Comparison of ENCODE assay signal across 8 mouse cellular contexts in the genomic region with DNA sequence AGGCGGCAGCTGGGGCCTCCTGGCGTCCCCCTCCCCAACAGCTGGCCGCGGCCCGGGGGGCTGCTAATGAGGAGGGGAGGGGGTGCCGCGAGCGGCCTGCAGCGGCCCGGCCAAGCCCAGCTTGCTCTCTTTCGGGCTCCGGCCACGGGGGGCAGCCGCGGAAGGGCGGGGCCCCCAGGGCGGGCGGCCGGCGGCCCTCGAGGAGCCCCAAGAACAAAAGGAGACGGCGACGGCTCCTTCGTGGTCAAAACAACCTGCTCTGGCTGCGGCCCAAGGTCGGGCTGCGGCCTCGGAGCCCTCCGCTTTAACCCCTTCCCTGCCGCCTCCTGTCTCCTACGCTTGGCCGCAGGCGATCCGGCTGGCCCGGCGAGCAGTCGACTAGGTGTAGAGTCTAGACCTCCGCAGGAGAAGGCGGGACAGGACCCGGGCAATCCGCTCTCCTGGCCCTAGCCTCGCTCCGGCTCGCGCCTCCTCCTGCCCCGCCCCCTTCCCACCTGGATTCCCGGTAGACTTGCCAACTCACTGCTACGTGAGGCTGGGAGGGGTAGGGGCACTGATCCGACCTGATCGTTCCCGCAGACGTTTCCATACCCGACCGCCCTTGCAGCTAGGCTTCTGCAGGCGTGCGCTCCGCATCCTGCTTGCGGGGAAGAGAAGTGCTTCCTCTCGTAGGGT. TPM values are rescaled to one million over a fixed set of nuclear protein-coding genes. Genes with fewer than 3 reads are reported as not detected.
DNase-seq lines count a peak whose midpoint lies in the region; ATAC-seq lines count a peak whose summit lies in the region.

No protein-coding gene starts in this region.

- peaks cover 9% of the 10 kb centered on the region; the same call in 1 of the 2 replicates for H3K4me1 ChIP-seq in embryonic facial prominence, embryonic 11.5 days (ENCODE audit: control insufficient read depth, insufficient read depth, low read length)
- peaks cover 43% of the 10 kb centered on the region for H3K4me1 ChIP-seq in heart, embryonic 13.5 days
- peaks cover 41% of the 10 kb centered on the region for H3K4me1 ChIP-seq in kidney, embryonic 16.5 days (ENCODE audit: insufficient read depth, low read length)
- peaks cover 26% of the 10 kb centered on the region for H3K4me1 ChIP-seq in liver, embryonic 11.5 days (replicated peaks; ENCODE audit: control insufficient read depth, insufficient read depth, low read length)

- peaks cover 62% of the 10 kb centered on the region for H3K27me3 ChIP-seq in embryonic facial prominence, embryonic 11.5 days (ENCODE audit: control insufficient read depth, insufficient read depth, low read length)
- H3K27me3 ChIP-seq in heart, embryonic 13.5 days (replicated peaks): peaks cover 85% of the 10 kb centered on the region
- H3K27me3 ChIP-seq in kidney, embryonic 16.5 days (ENCODE audit: insufficient read depth, low read length): peaks cover 60% of the 10 kb centered on the region
- H3K27me3 ChIP-seq in liver, embryonic 11.5 days (replicated peaks; ENCODE audit: control insufficient read depth, insufficient read depth, low read length): peaks cover 62% of the 10 kb centered on the region

- peak; percentile 64 for DNase-seq in retina, embryonic 14.5 days (ENCODE audit: low spot score)
- DNase-seq in retina, postnatal 1 day: no peak
- peak; percentile 61 for DNase-seq in embryonic facial prominence, embryonic 11.5 days (ENCODE audit: low spot score)
- peak; percentile 59 for DNase-seq in liver, embryonic 11.5 days (ENCODE audit: low spot score)
- peak; percentile 76 for DNase-seq in neural tube, embryonic 10.5 days (ENCODE audit: extremely low spot score, low spot score)
- peak; percentile 31 for DNase-seq in thymus, postnatal 25 days

- H3K4me3 ChIP-seq in embryonic facial prominence, embryonic 11.5 days (ENCODE audit: low read depth, low read length): peak overlapping the region; percentile 58
- H3K4me3 ChIP-seq in heart, embryonic 13.5 days: peak overlapping the region; percentile 67
- peak overlapping the region; percentile 67 for H3K4me3 ChIP-seq in kidney, embryonic 16.5 days (ENCODE audit: low read length)
- H3K4me3 ChIP-seq in liver, embryonic 11.5 days (ENCODE audit: low read depth, low read length): peak overlapping the region; percentile 62

- no peaks in the 10 kb centered on the region for H3K9me3 ChIP-seq in embryonic facial prominence, embryonic 11.5 days (replicated peaks; ENCODE audit: control insufficient read depth, low read length)
- H3K9me3 ChIP-seq in heart, embryonic 13.5 days: no peaks in the 10 kb centered on the region
- no peaks in the 10 kb centered on the region for H3K9me3 ChIP-seq in kidney, embryonic 16.5 days (ENCODE audit: low read length)
- H3K9me3 ChIP-seq in liver, embryonic 11.5 days (ENCODE audit: control insufficient read depth, low read length): no peaks in the 10 kb centered on the region

- under 1% methylated on average over 52 of the region's 60 CpGs for WGBS in embryonic facial prominence, embryonic 11.5 days
- under 1% methylated on average over 52 of the region's 60 CpGs for WGBS in heart, embryonic 13.5 days
- under 1% methylated on average over 50 of the region's 60 CpGs for WGBS in kidney, embryonic 16.5 days
- WGBS in liver, embryonic 11.5 days: under 1% methylated on average over 52 of the region's 60 CpGs

- peak; percentile 77 for ATAC-seq in embryonic facial prominence, embryonic 11.5 days (replicated peaks; ENCODE audit: insufficient number of reproducible peaks, low FRiP score, low TSS enrichment, low read depth)
- no peak for ATAC-seq in heart, embryonic 13.5 days (ENCODE audit: extremely low read depth, insufficient number of reproducible peaks, low FRiP score, low TSS enrichment)
- ATAC-seq in kidney, embryonic 16.5 days (ENCODE audit: low FRiP score, low TSS enrichment): peak; percentile 85
- peak; percentile 22; the same call in 1 of the 2 replicates for ATAC-seq in liver, embryonic 11.5 days (replicated peaks; ENCODE audit: low FRiP score)

- peak overlapping the region; percentile 98 for H3K4me2 ChIP-seq in embryonic facial prominence, embryonic 11.5 days (ENCODE audit: low read depth, low read length)
- peak overlapping the region; percentile 96 for H3K4me2 ChIP-seq in heart, embryonic 13.5 days
- H3K4me2 ChIP-seq in kidney, embryonic 16.5 days (replicated peaks; ENCODE audit: low read depth, low read length): peak overlapping the region; percentile 99
- peak overlapping the region; percentile 85 for H3K4me2 ChIP-seq in liver, embryonic 11.5 days

- H3K36me3 ChIP-seq in embryonic facial prominence, embryonic 11.5 days (replicated peaks; ENCODE audit: control insufficient read depth, insufficient read depth, low read depth, low read length): no peaks in the 10 kb centered on the region
- no peaks in the 10 kb centered on the region for H3K36me3 ChIP-seq in heart, embryonic 13.5 days
- H3K36me3 ChIP-seq in kidney, embryonic 16.5 days (ENCODE audit: insufficient read depth, low read length): no peaks in the 10 kb centered on the region
- H3K36me3 ChIP-seq in liver, embryonic 11.5 days (ENCODE audit: control insufficient read depth, insufficient read depth, low read length): no peaks in the 10 kb centered on the region

- H3K27ac ChIP-seq in embryonic facial prominence, embryonic 11.5 days (replicated peaks; ENCODE audit: low read depth, low read length): peak overlapping the region; percentile 13; the same call in 1 of the 2 replicates
- 0 out of 2 replicates have a peak overlapping the region, but pooled peaks have one; percentile 10 for H3K27ac ChIP-seq in heart, embryonic 13.5 days (replicated peaks)
- peak overlapping the region; percentile 82 for H3K27ac ChIP-seq in kidney, embryonic 16.5 days (ENCODE audit: low read length)
- peak overlapping the region; percentile 33; the same call in 1 of the 2 replicates for H3K27ac ChIP-seq in liver, embryonic 11.5 days (ENCODE audit: low read depth, low read length)

- H3K9ac ChIP-seq in embryonic facial prominence, embryonic 11.5 days (replicated peaks; ENCODE audit: low read length): peak overlapping the region; percentile 72
- peak overlapping the region; percentile 85 for H3K9ac ChIP-seq in heart, embryonic 13.5 days
- H3K9ac ChIP-seq in kidney, embryonic 16.5 days (replicated peaks; ENCODE audit: low read length): peak overlapping the region; percentile 74
- peak overlapping the region; percentile 65 for H3K9ac ChIP-seq in liver, embryonic 11.5 days (ENCODE audit: low read depth, low read length)

RNA-seq across cellular contexts. Expression of gene Pdgfb, which starts 2.1 kb away (rescaled TPM):
- polyA plus RNA-seq in embryonic facial prominence, embryonic 11.5 days (2014; fragmentation: Nextera tagmentation; extraction: Ambion mirVana): 2.5 and 2.8 TPM in 2 replicates
- 2.2 and 2.6 TPM in 2 replicates for polyA plus RNA-seq in heart, embryonic 13.5 days (2015; fragmentation: Nextera tagmentation; extraction: Ambion mirVana)
- polyA plus RNA-seq in kidney, embryonic 16.5 days (2015; fragmentation: Nextera tagmentation; extraction: Ambion mirVana): 4.3 and 6.2 TPM in 2 replicates
- polyA plus RNA-seq in liver, embryonic 11.5 days (2014; fragmentation: Nextera tagmentation; extraction: Ambion mirVana): 2.4 and 2.7 TPM in 2 replicates

RNA-seq across cellular contexts. Expression of gene Cbx7, which starts 41.7 kb away (rescaled TPM):
- polyA plus RNA-seq in embryonic facial prominence, embryonic 11.5 days (2014; fragmentation: Nextera tagmentation; extraction: Ambion mirVana): 0.75 and 1.3 TPM in 2 replicates
- polyA plus RNA-seq in heart, embryonic 13.5 days (2015; fragmentation: Nextera tagmentation; extraction: Ambion mirVana): 1.5 TPM in 2 replicates
- polyA plus RNA-seq in kidney, embryonic 16.5 days (2015; fragmentation: Nextera tagmentation; extraction: Ambion mirVana): 3.3 and 3.9 TPM in 2 replicates
- 2.5 TPM in 2 replicates for polyA plus RNA-seq in liver, embryonic 11.5 days (2014; fragmentation: Nextera tagmentation; extraction: Ambion mirVana)

Comparison
In these comparisons a context has a peak if more than half of its experiments do, and no peak if none do; other contexts are left out.
1. H3K27ac ChIP-seq: peak in every context shown above with its lines; median percentile 82 in kidney, embryonic 16.5 days; 33 in liver, embryonic 11.5 days; 13 in embryonic facial prominence, embryonic 11.5 days; 10 in heart, embryonic 13.5 days.